Mouse (Mus musculus) bone marrow macrophage, adult 2 months (primary cell): ENCODE data around the gene Gna15.

Source experiments
- CTCF ChIP-seq: IDR thresholded peaks from 2 replicates; pipeline ENCODE4 v1.5.1; 2012; ENCODE audit warnings: low read depth, mild to moderate bottlenecking, low read length, moderate library complexity
- POLR2A ChIP-seq: IDR thresholded peaks from 2 replicates; pipeline ENCODE4 v1.6.1; 2012; ENCODE audit warnings: mild to moderate bottlenecking, low read depth, low read length, borderline replicate concordance

- TF ChIP-seq CTCF = no peak
- no peak for TF ChIP-seq POLR2A
These were observed 64.6 kb downstream of the Gna15 start for GRCm38 (mm10) chr10:81459399-81459798.
